Mouse (Mus musculus): Measurements from ENCODE around the gene Xrcc1. TPM values are rescaled to one million over a fixed set of nuclear protein-coding genes. Genes with fewer than 3 reads are reported as not detected.
"Not testable (repeated sequence)": the region's sequence is repeated elsewhere in the genome, so short reads cannot be mapped to it uniquely, and the experiment has no call there.

Gene Xrcc1
- polyA plus RNA-seq, 1 experiment from 2014 or later: 55.0 TPM

DNA sequence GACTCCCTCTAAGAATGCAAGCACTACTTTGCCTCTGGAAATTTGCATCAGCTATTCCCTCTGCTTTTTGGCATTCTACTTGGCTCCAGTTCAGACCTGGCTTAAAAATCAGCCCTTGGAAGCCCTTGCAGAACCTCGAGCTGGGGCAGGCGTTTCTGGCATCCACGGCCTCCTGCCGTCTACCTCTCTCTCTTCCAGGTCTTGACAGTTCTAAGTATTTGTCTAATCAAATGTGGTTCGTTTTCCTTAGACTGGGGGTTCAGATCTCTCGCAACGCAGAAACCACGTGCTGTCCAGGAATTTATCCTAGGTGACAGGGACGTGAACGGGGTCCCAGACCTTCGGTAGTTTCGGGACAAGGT, 39.6 kb upstream of the Xrcc1 start:
- ATAC-seq (ENCODE audit: low FRiP score, low TSS enrichment) (no peak), DNase-seq (no peak)
- Histone ChIP-seq H3K9me3 (ENCODE audit: control insufficient read depth, low read length) (no peaks in the 10 kb centered on the region), H3K4me2 (ENCODE audit: low read length) (peak overlapping the region; percentile 75), H3K27me3 (ENCODE audit: control insufficient read depth, insufficient read depth, low read length) (no peaks in the 10 kb centered on the region), H3K4me1 (ENCODE audit: control insufficient read depth, insufficient read depth, low read length) (peaks cover 53% of the 10 kb centered on the region), H3K27ac (replicated peaks; ENCODE audit: low read depth, low read length) (peak overlapping the region; percentile 100), H3K4me3 (replicated peaks; ENCODE audit: low read depth, low read length) (peak overlapping the region; percentile 63), H3K9ac (replicated peaks; ENCODE audit: low read length) (peak overlapping the region; percentile 91), H3K36me3 (ENCODE audit: control insufficient read depth, insufficient read depth, low read length) (peaks cover 38% of the 10 kb centered on the region)
- under 1% methylated on average over 12 of the region's 12 CpGs for WGBS

DNA sequence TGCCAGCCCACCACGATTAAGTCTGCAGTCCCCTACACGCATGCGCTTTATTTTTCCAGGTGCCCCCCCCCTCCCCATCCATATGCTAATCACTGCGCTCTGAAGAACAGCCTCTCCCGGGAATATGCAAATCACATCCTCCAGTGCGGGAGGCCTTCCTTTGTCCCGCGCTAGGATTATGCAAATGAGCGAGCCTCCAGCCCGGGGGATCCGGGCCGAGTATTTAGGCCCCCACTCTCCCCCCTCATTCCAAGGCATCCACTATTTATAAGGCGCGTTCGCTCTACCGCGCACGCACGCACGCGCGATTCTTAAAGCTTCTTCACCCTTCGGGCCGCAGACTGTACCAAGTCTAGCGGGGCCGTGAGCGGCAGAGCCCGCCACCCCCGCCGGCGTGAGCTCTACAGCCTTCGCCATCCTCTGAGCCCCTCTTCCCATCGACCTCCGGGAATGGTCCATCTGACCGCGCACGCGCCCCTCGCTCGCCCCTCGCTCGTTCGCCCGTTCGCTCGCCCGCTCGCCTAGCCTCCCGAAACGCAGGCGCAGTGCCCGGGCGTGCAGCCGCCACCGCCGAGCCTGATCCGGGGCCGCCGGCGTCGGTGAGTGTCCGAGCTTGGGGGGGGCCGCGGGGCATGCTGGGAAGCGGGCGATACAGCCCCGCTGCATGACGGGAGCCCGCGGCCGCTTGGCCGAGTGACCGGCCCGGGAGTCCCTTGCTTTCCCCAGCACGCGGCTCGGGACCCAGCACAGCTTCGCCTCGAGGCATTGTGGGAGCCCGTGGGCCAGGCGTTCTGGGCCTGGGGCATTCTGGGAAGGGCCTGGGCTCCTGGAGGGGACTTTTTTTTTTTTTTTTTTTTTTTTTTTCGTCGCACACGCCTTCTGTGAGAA, 39.0 kb upstream of the Xrcc1 start, which contains the start of gene Zfp428:
TSS of gene Zfp428 (plus strand) at position 169 of the 888 bp plus-strand sequence.
- H3K9ac ChIP-seq (replicated peaks; ENCODE audit: low read length): peak within 1 kb of the TSS; percentile 91
- ATAC-seq (ENCODE audit: low FRiP score, low TSS enrichment): peak; percentile 91
- H3K36me3 ChIP-seq (ENCODE audit: control insufficient read depth, insufficient read depth, low read length): peaks cover 37% of the 10 kb centered on the region
- peak within 1 kb of the TSS; percentile 100 for H3K27ac ChIP-seq (replicated peaks; ENCODE audit: low read depth, low read length)
- under 1% methylated on average over 82 of the region's 84 CpGs for WGBS
- H3K4me2 ChIP-seq (ENCODE audit: low read length): peak within 1 kb of the TSS; percentile 75
- H3K27me3 ChIP-seq (ENCODE audit: control insufficient read depth, insufficient read depth, low read length): no peaks in the 10 kb centered on the region
- DNase-seq: peak; percentile 98
- no peaks in the 10 kb centered on the region for H3K9me3 ChIP-seq (ENCODE audit: control insufficient read depth, low read length)
- peak within 1 kb of the TSS; percentile 63 for H3K4me3 ChIP-seq (replicated peaks; ENCODE audit: low read depth, low read length)
- H3K4me1 ChIP-seq (ENCODE audit: control insufficient read depth, insufficient read depth, low read length): peaks cover 53% of the 10 kb centered on the region

DNA sequence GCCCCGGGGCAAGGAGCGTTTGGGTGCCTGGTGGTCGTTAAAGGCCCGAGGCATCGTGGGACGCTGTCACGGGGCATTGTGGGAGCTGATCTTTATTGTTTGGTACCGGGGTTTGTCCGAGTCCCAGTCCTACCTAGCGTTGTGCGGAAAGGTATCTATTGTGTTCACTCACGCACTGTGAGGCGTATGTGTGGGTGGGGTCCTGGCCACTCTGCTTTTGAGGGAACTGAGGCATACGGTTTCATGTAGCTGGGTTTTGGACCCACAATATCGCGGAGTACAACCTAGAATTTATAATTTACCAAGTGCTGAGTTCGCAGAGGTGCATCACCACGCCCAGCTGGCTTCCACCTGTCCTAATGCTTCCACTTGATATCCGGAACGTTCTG, 38.4 kb upstream of the Xrcc1 start:
- Histone ChIP-seq H3K27ac (replicated peaks; ENCODE audit: low read depth, low read length) (peak overlapping the region; percentile 100), H3K4me1 (ENCODE audit: control insufficient read depth, insufficient read depth, low read length) (peaks cover 53% of the 10 kb centered on the region), H3K4me2 (ENCODE audit: low read length) (peak overlapping the region; percentile 75), H3K9me3 (ENCODE audit: control insufficient read depth, low read length) (no peaks in the 10 kb centered on the region), H3K9ac (replicated peaks; ENCODE audit: low read length) (peak overlapping the region; percentile 91), H3K36me3 (ENCODE audit: control insufficient read depth, insufficient read depth, low read length) (peaks cover 37% of the 10 kb centered on the region), H3K27me3 (ENCODE audit: control insufficient read depth, insufficient read depth, low read length) (no peaks in the 10 kb centered on the region), H3K4me3 (replicated peaks; ENCODE audit: low read depth, low read length) (peak overlapping the region; percentile 63)
- peak; percentile 19 for ATAC-seq (ENCODE audit: low FRiP score, low TSS enrichment)
- DNase-seq: no peak
- 1% methylated on average over 20 of the region's 20 CpGs for WGBS

DNA sequence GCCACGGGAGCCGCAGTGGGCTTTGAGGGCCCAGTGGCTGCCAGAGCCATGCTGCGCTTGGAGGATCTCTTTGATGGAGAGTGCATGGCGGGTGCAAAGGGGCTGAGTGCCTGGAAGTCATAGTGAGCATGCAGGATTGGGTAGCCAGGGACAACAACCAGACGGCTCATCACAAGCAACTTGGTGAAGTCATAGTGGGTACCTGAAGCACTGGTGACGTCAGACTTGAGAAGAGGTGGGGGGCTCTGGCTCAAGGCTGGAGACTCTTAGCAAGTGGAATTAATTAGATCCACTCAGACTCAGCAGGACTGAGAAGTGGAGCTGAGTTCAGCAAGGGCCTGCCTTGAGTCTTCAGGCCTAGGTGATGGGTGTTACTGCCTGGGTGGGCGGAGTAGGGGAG, 33.7 kb upstream of the Xrcc1 start, which contains the start of gene AC161166.1:
TSS of gene AC161166.1 (minus strand) at position 101 of the 400 bp plus-strand sequence.
- no peak for ATAC-seq (ENCODE audit: low FRiP score, low TSS enrichment)
- peaks cover 24% of the 10 kb centered on the region for H3K4me1 ChIP-seq (ENCODE audit: control insufficient read depth, insufficient read depth, low read length)
- H3K9ac ChIP-seq (replicated peaks; ENCODE audit: low read length): no peak within 1 kb of the TSS
- no peak within 1 kb of the TSS for H3K4me3 ChIP-seq (replicated peaks; ENCODE audit: low read depth, low read length)
- 90% methylated on average over 7 of the region's 7 CpGs for WGBS
- H3K27ac ChIP-seq (replicated peaks; ENCODE audit: low read depth, low read length): no peak within 1 kb of the TSS
- no peaks in the 10 kb centered on the region for H3K27me3 ChIP-seq (ENCODE audit: control insufficient read depth, insufficient read depth, low read length)
- DNase-seq: no peak
- no peaks in the 10 kb centered on the region for H3K9me3 ChIP-seq (ENCODE audit: control insufficient read depth, low read length)
- peaks cover 61% of the 10 kb centered on the region for H3K36me3 ChIP-seq (ENCODE audit: control insufficient read depth, insufficient read depth, low read length)
- no peak within 1 kb of the TSS for H3K4me2 ChIP-seq (ENCODE audit: low read length)

DNA sequence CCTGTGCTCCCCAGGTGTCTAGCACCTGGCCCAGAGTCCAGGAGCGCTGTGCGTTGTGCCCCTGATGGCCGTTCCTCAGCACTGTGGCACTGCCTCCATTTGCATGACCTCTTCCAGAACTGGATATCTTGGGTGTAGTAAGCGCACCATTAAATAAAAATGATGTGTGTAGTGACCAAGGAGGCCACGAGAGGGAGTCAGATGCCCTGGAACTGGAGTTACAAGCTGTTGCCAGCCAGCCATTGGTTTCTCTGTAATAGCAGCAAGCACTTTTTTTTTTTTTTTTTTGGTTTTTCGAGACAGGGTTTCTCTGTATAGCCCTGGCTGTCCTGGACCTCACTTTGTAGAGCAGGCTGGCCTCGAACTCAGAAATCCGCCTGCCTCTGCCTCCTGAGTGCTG, 29.8 kb upstream of the Xrcc1 start:
- H3K4me3 ChIP-seq (replicated peaks; ENCODE audit: low read depth, low read length); H3K27ac ChIP-seq (replicated peaks; ENCODE audit: low read depth, low read length); DNase-seq; H3K4me2 ChIP-seq (ENCODE audit: low read length); H3K9ac ChIP-seq (replicated peaks; ENCODE audit: low read length); H3K27me3 ChIP-seq (ENCODE audit: control insufficient read depth, insufficient read depth, low read length); H3K9me3 ChIP-seq (ENCODE audit: control insufficient read depth, low read length); ATAC-seq (ENCODE audit: low FRiP score, low TSS enrichment); H3K4me1 ChIP-seq (ENCODE audit: control insufficient read depth, insufficient read depth, low read length): not testable (repeated sequence)
- 63% methylated on average over 8 of the region's 8 CpGs for WGBS
- peaks cover 69% of the 10 kb centered on the region for H3K36me3 ChIP-seq (ENCODE audit: control insufficient read depth, insufficient read depth, low read length)

DNA sequence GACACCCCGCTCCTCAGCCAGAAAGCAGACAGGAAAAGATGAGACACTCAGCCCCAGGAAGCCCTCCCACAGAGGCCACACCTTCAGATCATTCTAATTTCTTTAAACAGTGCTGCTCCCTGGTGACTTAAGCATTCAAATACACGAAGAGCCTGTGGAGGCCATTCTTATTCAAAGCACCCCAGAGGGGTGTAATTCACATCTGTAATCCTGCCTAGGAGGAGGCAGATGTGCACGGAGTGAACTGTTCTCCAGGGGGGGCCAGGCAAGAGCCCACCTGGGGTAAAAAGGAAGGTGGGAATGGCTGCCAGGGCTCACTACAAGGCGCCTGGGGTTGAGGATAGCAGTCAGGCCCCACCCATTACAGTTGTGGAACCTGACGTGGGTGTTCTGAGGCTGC, 29.0 kb upstream of the Xrcc1 start:
- no peak overlapping the region; the same call in 1 of the 2 replicates for H3K27ac ChIP-seq (replicated peaks; ENCODE audit: low read depth, low read length)
- no peak overlapping the region for H3K4me2 ChIP-seq (ENCODE audit: low read length)
- DNase-seq: no peak
- peaks cover 62% of the 10 kb centered on the region for H3K36me3 ChIP-seq (ENCODE audit: control insufficient read depth, insufficient read depth, low read length)
- no peaks in the 10 kb centered on the region for H3K4me1 ChIP-seq (ENCODE audit: control insufficient read depth, insufficient read depth, low read length)
- no peak overlapping the region for H3K4me3 ChIP-seq (replicated peaks; ENCODE audit: low read depth, low read length)
- H3K9ac ChIP-seq (replicated peaks; ENCODE audit: low read length): no peak overlapping the region
- WGBS: 37% methylated on average over 5 of the region's 5 CpGs
- no peak for ATAC-seq (ENCODE audit: low FRiP score, low TSS enrichment)
- H3K9me3 ChIP-seq (ENCODE audit: control insufficient read depth, low read length): no peaks in the 10 kb centered on the region
- no peaks in the 10 kb centered on the region for H3K27me3 ChIP-seq (ENCODE audit: control insufficient read depth, insufficient read depth, low read length)

DNA sequence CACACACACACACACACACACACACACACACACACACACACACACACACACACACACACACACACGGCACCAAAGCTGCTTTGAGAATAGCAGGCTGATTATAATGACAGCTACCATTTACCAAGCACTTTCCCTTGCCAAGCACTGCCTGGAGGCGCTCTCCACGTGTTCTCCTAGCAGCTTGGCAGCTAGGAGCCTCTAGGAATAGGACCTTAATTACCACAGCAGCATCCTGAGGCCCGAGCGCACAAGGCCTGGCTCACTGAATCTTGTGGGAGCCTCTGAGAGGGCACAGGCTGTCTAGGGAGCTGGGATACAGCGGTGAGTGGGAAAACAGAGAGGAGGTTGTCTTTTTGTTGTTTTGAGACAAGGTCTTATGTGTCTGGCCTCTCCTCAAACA, 28.4 kb upstream of the Xrcc1 start:
- H3K9ac ChIP-seq (replicated peaks; ENCODE audit: low read length): no peak overlapping the region
- peak overlapping the region; percentile 37; the same call in 1 of the 2 replicates for H3K27ac ChIP-seq (replicated peaks; ENCODE audit: low read depth, low read length)
- no peak for ATAC-seq (ENCODE audit: low FRiP score, low TSS enrichment)
- no peaks in the 10 kb centered on the region for H3K4me1 ChIP-seq (ENCODE audit: control insufficient read depth, insufficient read depth, low read length)
- no peak overlapping the region for H3K4me2 ChIP-seq (ENCODE audit: low read length)
- no peaks in the 10 kb centered on the region for H3K27me3 ChIP-seq (ENCODE audit: control insufficient read depth, insufficient read depth, low read length)
- H3K36me3 ChIP-seq (ENCODE audit: control insufficient read depth, insufficient read depth, low read length): peaks cover 57% of the 10 kb centered on the region
- H3K9me3 ChIP-seq (ENCODE audit: control insufficient read depth, low read length): no peaks in the 10 kb centered on the region
- DNase-seq: peak; percentile 50
- H3K4me3 ChIP-seq (replicated peaks; ENCODE audit: low read depth, low read length): no peak overlapping the region
- 46% methylated on average over 6 of the region's 6 CpGs for WGBS

DNA sequence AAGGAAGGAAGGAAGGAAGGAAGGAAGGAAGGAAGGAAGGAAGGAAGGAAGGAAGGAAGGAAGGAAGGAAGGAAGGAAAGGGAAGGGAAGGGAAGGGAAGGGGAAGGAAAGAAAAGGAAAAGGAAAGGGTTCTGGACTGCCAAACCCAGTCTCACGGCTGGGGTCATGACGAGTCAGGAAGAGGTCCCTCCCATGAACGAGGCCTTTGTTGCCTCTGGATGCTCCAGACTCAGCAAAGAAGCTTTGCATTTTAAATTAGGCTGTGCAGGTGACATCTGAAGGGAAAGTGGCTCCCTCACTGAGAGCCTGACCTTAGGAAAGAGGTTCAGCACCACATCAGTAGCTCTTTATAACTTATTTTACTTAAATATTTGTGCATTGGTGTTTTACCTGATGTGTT, 27.0 kb upstream of the Xrcc1 start:
- H3K4me2 ChIP-seq (ENCODE audit: low read length): no peak overlapping the region
- no peaks in the 10 kb centered on the region for H3K4me1 ChIP-seq (ENCODE audit: control insufficient read depth, insufficient read depth, low read length)
- no peaks in the 10 kb centered on the region for H3K27me3 ChIP-seq (ENCODE audit: control insufficient read depth, insufficient read depth, low read length)
- H3K36me3 ChIP-seq (ENCODE audit: control insufficient read depth, insufficient read depth, low read length): peaks cover 42% of the 10 kb centered on the region
- no peak overlapping the region for H3K4me3 ChIP-seq (replicated peaks; ENCODE audit: low read depth, low read length)
- H3K27ac ChIP-seq (replicated peaks; ENCODE audit: low read depth, low read length): no peak overlapping the region
- DNase-seq: no peak
- 9% methylated on average over 3 of the region's 3 CpGs for WGBS
- no peak overlapping the region for H3K9ac ChIP-seq (replicated peaks; ENCODE audit: low read length)
- no peaks in the 10 kb centered on the region for H3K9me3 ChIP-seq (ENCODE audit: control insufficient read depth, low read length)
- ATAC-seq (ENCODE audit: low FRiP score, low TSS enrichment): no peak

DNA sequence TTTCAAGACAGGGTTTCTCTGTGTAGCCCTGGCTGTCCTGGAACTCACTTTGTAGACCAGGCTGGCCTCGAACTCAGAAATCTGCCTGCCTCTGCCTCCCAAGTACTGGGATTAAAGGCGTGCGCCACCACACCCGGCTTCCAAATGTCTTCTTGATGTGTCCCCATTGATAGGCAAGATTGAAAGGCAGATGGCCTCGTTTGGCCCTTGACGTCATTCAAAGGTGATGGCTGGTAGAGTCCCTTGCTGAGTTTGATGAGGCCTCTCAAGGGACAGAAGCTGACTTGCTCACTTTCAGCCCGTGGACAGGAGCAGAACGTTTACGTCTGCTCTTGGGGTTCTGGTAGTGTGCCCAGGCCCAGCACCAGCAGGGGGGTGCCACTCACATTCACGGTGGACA, 26.0 kb upstream of the Xrcc1 start:
- H3K4me3 ChIP-seq (replicated peaks; ENCODE audit: low read depth, low read length); H3K9ac ChIP-seq (replicated peaks; ENCODE audit: low read length); H3K27me3 ChIP-seq (ENCODE audit: control insufficient read depth, insufficient read depth, low read length); ATAC-seq (ENCODE audit: low FRiP score, low TSS enrichment); H3K4me2 ChIP-seq (ENCODE audit: low read length); H3K4me1 ChIP-seq (ENCODE audit: control insufficient read depth, insufficient read depth, low read length); H3K9me3 ChIP-seq (ENCODE audit: control insufficient read depth, low read length); H3K27ac ChIP-seq (replicated peaks; ENCODE audit: low read depth, low read length); DNase-seq: not testable (repeated sequence)
- 87% methylated on average over 10 of the region's 10 CpGs for whole genome bisulfite sequencing
- H3K36me3 ChIP-seq (ENCODE audit: control insufficient read depth, insufficient read depth, low read length): peaks cover 34% of the 10 kb centered on the region
